Mouse (Mus musculus): ENCODE measurements around the gene Lrrc8e. TPM values are rescaled to one million over a fixed set of nuclear protein-coding genes. Genes with fewer than 3 reads are reported as not detected.
A peak's percentile ranks its signal among the peaks of the same experiment; 100 is the strongest.

Lrrc8e gene
- 0.07 TPM in 1 of 2 replicates, not detected in the other for polyA plus RNA-seq (2014; fragmentation: Nextera tagmentation; extraction: Ambion mirVana)

- Histone ChIP-seq H3K4me2 (peak within 1 kb of the TSS; percentile 31), H3K9ac (ENCODE audit: low read length) (peak within 1 kb of the TSS; percentile 17; the same call in 1 of the 2 replicates), H3K9me3 (ENCODE audit: control insufficient read depth, low read length) (no peaks in the 10 kb centered on the region), H3K4me3 (ENCODE audit: low read depth, low read length) (0 out of 2 replicates have a peak within 1 kb of the TSS, but pooled peaks have one; percentile 6), H3K27me3 (ENCODE audit: control insufficient read depth, insufficient read depth, low read length) (peaks cover 6% of the 10 kb centered on the region; the same call in 1 of the 2 replicates), H3K36me3 (ENCODE audit: control insufficient read depth, insufficient read depth, low read length) (no peaks in the 10 kb centered on the region), H3K27ac (ENCODE audit: low read depth, low read length) (no peak within 1 kb of the TSS), H3K4me1 (ENCODE audit: control insufficient read depth, insufficient read depth, low read length) (0 out of 2 replicates have a peak, but pooled peaks cover 5% of the 10 kb centered on the region)
- 4% methylated on average over 33 of the region's 33 CpGs for WGBS
- ATAC-seq (ENCODE audit: low FRiP score) (peak; percentile 48; the same call in 1 of the 2 replicates), DNase-seq (ENCODE audit: low spot score, missing footprints) (peak; percentile 83)
Observed at GRCm38 (mm10) chr8:4226739-4227347, at the start of gene Lrrc8e. Gene Lrrc8e (plus strand): TSS chr8:4226827.

DNA sequence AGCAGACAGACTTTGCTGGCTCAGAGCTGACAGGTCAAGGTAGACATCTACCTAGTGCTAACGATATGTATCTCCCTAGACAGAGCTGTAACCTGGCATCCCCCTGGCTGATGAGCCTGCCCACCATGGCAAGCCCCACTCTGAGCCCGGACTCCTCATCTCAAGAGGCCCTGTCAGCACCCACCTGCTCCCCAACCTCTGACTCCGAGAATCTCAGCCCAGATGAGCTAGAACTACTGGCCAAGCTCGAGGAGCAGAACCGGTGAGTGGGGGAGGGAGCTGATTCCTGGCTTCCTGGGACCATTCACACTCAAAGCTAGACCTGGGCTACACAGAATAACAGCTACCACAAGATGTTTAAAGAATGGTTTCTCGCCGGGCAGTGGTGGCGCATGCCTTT lies 43.2 kb upstream of the Lrrc8e start:
- WGBS, result 87% methylated on average over 8 of the region's 8 CpGs
- Histone ChIP-seq H3K4me3 (ENCODE audit: low read depth, low read length) (no peak overlapping the region), H3K36me3 (ENCODE audit: control insufficient read depth, insufficient read depth, low read length) (peaks cover 3% of the 10 kb centered on the region), H3K27me3 (ENCODE audit: control insufficient read depth, insufficient read depth, low read length) (no peaks in the 10 kb centered on the region), H3K27ac (ENCODE audit: low read depth, low read length) (no peak overlapping the region), H3K9me3 (ENCODE audit: control insufficient read depth, low read length) (no peaks in the 10 kb centered on the region), H3K4me2 (no peak overlapping the region), H3K4me1 (ENCODE audit: control insufficient read depth, insufficient read depth, low read length) (no peaks in the 10 kb centered on the region), H3K9ac (ENCODE audit: low read length) (no peak overlapping the region)
- ATAC-seq (ENCODE audit: low FRiP score) (no peak), DNase-seq (ENCODE audit: low spot score, missing footprints) (peak; percentile 65)

- Histone ChIP-seq H3K27me3 (ENCODE audit: control insufficient read depth, insufficient read depth, low read length) (no peaks in the 10 kb centered on the region), H3K27ac (ENCODE audit: low read depth, low read length) (no peak overlapping the region), H3K36me3 (ENCODE audit: control insufficient read depth, insufficient read depth, low read length) (peaks cover 3% of the 10 kb centered on the region), H3K9ac (ENCODE audit: low read length) (no peak overlapping the region), H3K4me3 (ENCODE audit: low read depth, low read length) (no peak overlapping the region), H3K9me3 (ENCODE audit: control insufficient read depth, low read length) (no peaks in the 10 kb centered on the region), H3K4me1 (ENCODE audit: control insufficient read depth, insufficient read depth, low read length) (no peaks in the 10 kb centered on the region), H3K4me2 (no peak overlapping the region)
- WGBS, result 90% methylated on average over 2 of the region's 2 CpGs
- DNase-seq (ENCODE audit: low spot score, missing footprints) (no peak), ATAC-seq (ENCODE audit: low FRiP score) (no peak)
Observed at GRCm38 (mm10) chr8:4186151-4186550, 40.5 kb upstream of the Lrrc8e start.

DNA sequence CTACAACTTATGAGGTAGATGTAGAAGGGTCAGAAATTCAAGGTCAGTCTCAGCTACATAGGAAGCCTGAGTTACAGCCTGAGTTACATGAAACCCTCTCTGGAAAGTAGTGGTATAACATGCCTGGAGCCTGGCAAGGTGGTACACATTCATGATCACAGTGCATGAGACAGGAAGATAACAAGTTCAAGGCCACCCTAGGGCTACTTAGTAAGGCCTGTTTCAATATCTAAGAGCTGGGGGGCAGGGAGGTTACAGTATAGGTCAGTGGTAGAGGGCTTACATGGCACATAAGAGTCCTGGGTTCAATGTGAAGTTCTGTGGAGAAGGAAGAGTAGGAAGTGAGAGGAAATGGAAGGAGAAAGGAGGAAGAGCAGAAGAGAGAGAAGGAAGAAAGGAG lies 38.0 kb upstream of the Lrrc8e start:
- Histone ChIP-seq H3K9me3 (ENCODE audit: control insufficient read depth, low read length) (no peaks in the 10 kb centered on the region), H3K9ac (ENCODE audit: low read length) (no peak overlapping the region), H3K36me3 (ENCODE audit: control insufficient read depth, insufficient read depth, low read length) (peaks cover 3% of the 10 kb centered on the region), H3K4me1 (ENCODE audit: control insufficient read depth, insufficient read depth, low read length) (peaks cover 14% of the 10 kb centered on the region), H3K27ac (ENCODE audit: low read depth, low read length) (no peak overlapping the region), H3K4me3 (ENCODE audit: low read depth, low read length) (no peak overlapping the region), H3K27me3 (ENCODE audit: control insufficient read depth, insufficient read depth, low read length) (no peaks in the 10 kb centered on the region), H3K4me2 (no peak overlapping the region)
- ATAC-seq (ENCODE audit: low FRiP score) (no peak), DNase-seq (ENCODE audit: low spot score, missing footprints) (peak; percentile 41)

DNA sequence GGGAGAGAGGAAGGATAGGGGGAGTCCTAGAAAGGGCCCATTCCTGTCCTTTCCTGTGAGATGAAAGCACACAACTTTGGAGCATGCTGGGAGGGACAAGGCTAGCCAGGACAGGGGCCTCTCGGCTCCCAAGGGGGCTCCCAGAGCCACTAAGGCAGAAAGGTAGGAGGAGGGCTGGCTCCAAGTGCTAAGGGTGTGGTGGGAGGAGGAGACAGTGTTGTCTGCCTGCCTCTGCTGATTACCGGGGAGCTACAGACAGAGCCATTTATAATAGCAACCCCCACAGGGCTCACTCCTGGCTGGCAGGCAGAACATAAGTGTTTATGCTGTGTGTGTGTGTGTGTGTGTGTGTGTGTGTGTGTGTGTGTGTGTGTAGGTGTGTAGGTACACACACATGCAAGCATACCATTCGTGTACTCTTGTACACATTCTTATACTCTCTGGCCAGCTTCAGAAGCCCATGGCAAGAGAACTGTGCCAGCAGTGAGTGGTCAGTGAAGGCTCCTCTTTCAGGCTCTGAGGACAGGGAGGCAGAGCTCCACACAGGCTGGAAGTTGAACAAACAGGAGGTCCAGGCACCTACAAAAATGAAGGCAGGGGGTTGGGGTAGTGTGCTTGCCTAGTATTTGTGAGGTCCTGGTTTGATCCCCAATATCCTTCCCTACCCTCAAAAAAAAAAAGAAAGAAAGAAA lies 37.5 kb upstream of the Lrrc8e start:
- H3K36me3 ChIP-seq (ENCODE audit: control insufficient read depth, insufficient read depth, low read length), result peaks cover 3% of the 10 kb centered on the region
- WGBS, result 33% methylated on average over 3 of the region's 3 CpGs
- DNase-seq (ENCODE audit: low spot score, missing footprints) (peak; percentile 64), ATAC-seq (ENCODE audit: low FRiP score) (no peak)
- H3K4me2 ChIP-seq, result no peak overlapping the region
- no peaks in the 10 kb centered on the region for H3K27me3 ChIP-seq (ENCODE audit: control insufficient read depth, insufficient read depth, low read length)
- H3K9ac ChIP-seq (ENCODE audit: low read length), result no peak overlapping the region
- peaks cover 14% of the 10 kb centered on the region for H3K4me1 ChIP-seq (ENCODE audit: control insufficient read depth, insufficient read depth, low read length)
- H3K4me3 ChIP-seq (ENCODE audit: low read depth, low read length), result no peak overlapping the region
- no peak overlapping the region for H3K27ac ChIP-seq (ENCODE audit: low read depth, low read length)
- H3K9me3 ChIP-seq (ENCODE audit: control insufficient read depth, low read length), result no peaks in the 10 kb centered on the region

DNA sequence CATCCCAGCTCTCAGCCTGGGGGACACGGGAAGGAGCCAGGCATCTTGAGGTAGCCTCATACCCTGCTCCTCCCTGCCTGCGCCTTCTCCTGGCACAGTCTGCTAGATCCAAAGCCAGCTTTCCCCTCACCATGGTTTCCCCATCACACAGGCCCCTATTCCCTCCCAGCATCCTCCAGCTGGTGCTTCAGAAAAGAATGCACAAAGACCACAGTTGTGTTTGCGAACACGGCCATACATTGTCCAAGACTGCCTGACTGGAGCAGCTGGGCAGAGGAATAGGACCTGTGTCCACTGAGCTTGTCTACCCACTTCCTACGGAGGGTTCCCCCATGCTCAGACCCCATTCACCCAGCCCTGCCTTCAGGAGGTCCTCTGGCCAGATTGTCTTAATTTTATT lies 34.3 kb upstream of the Lrrc8e start:
- peak overlapping the region; percentile 44 for H3K9ac ChIP-seq (ENCODE audit: low read length)
- WGBS, result 50% methylated on average over 5 of the region's 5 CpGs
- DNase-seq (ENCODE audit: low spot score, missing footprints) (peak; percentile 87), ATAC-seq (ENCODE audit: low FRiP score) (peak; percentile 40; the same call in 1 of the 2 replicates)
- H3K27ac ChIP-seq (ENCODE audit: low read depth, low read length), result peak overlapping the region; percentile 57
- H3K27me3 ChIP-seq (ENCODE audit: control insufficient read depth, insufficient read depth, low read length), result no peaks in the 10 kb centered on the region
- H3K36me3 ChIP-seq (ENCODE audit: control insufficient read depth, insufficient read depth, low read length), result peaks cover under 1% of the 10 kb centered on the region; the same call in 1 of the 2 replicates
- no peaks in the 10 kb centered on the region for H3K9me3 ChIP-seq (ENCODE audit: control insufficient read depth, low read length)
- no peak overlapping the region for H3K4me2 ChIP-seq
- peaks cover 14% of the 10 kb centered on the region for H3K4me1 ChIP-seq (ENCODE audit: control insufficient read depth, insufficient read depth, low read length)
- H3K4me3 ChIP-seq (ENCODE audit: low read depth, low read length), result no peak overlapping the region

GRCm38 (mm10) chr8:4192807-4193587 lies 33.6 kb upstream of the Lrrc8e start:
- Histone ChIP-seq H3K4me3 (ENCODE audit: low read depth, low read length) (no peak overlapping the region), H3K4me1 (ENCODE audit: control insufficient read depth, insufficient read depth, low read length) (peaks cover 14% of the 10 kb centered on the region), H3K9me3 (ENCODE audit: control insufficient read depth, low read length) (no peaks in the 10 kb centered on the region), H3K4me2 (peak overlapping the region; percentile 16; the same call in 1 of the 2 replicates), H3K36me3 (ENCODE audit: control insufficient read depth, insufficient read depth, low read length) (no peaks in the 10 kb centered on the region), H3K9ac (ENCODE audit: low read length) (peak overlapping the region; percentile 44), H3K27ac (ENCODE audit: low read depth, low read length) (peak overlapping the region; percentile 57), H3K27me3 (ENCODE audit: control insufficient read depth, insufficient read depth, low read length) (no peaks in the 10 kb centered on the region)
- ATAC-seq (ENCODE audit: low FRiP score), result peak; percentile 93
- WGBS, result 3% methylated on average over 18 of the region's 18 CpGs
- DNase-seq (ENCODE audit: low spot score, missing footprints), result peak; percentile 99

- Histone ChIP-seq H3K36me3 (ENCODE audit: control insufficient read depth, insufficient read depth, low read length) (no peaks in the 10 kb centered on the region), H3K27ac (ENCODE audit: low read depth, low read length) (no peak overlapping the region), H3K4me3 (ENCODE audit: low read depth, low read length) (no peak overlapping the region), H3K4me2 (no peak overlapping the region), H3K4me1 (ENCODE audit: control insufficient read depth, insufficient read depth, low read length) (peaks cover 14% of the 10 kb centered on the region), H3K9me3 (ENCODE audit: control insufficient read depth, low read length) (no peaks in the 10 kb centered on the region), H3K9ac (ENCODE audit: low read length) (no peak overlapping the region), H3K27me3 (ENCODE audit: control insufficient read depth, insufficient read depth, low read length) (no peaks in the 10 kb centered on the region)
- WGBS, result 58% methylated on average over 7 of the region's 7 CpGs
- DNase-seq (ENCODE audit: low spot score, missing footprints) (no peak), ATAC-seq (ENCODE audit: low FRiP score) (no peak; the same call in none of the 2 replicates)
Observed at GRCm38 (mm10) chr8:4193588-4193894, 33.1 kb upstream of the Lrrc8e start.

DNA sequence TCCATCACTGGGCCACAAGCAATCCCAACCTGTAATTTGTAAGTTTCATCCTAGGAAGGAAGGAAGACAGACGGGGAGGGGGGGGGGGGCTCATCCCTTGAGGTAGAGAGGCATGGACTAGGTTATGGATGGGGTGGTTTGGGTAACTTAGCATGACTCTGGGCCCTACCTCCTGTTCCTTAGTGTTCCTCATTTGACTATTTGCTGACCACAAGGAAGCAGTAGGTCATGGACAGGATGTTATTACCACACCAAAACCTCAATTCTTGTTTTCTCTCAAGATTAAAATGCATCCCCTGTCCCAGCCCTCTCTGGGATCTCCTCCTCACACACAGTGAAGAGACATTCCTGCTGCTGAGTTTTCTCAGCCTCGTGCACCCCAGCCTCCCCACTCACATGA lies 25.3 kb upstream of the Lrrc8e start:
- no peaks in the 10 kb centered on the region for H3K36me3 ChIP-seq (ENCODE audit: control insufficient read depth, insufficient read depth, low read length)
- H3K4me3 ChIP-seq (ENCODE audit: low read depth, low read length), result no peak overlapping the region
- no peak overlapping the region for H3K9ac ChIP-seq (ENCODE audit: low read length)
- no peaks in the 10 kb centered on the region for H3K9me3 ChIP-seq (ENCODE audit: control insufficient read depth, low read length)
- H3K4me1 ChIP-seq (ENCODE audit: control insufficient read depth, insufficient read depth, low read length), result peaks cover 1% of the 10 kb centered on the region; the same call in 1 of the 2 replicates
- WGBS, result 56% methylated on average over 2 of the region's 2 CpGs
- peaks cover 21% of the 10 kb centered on the region for H3K27me3 ChIP-seq (ENCODE audit: control insufficient read depth, insufficient read depth, low read length)
- no peak overlapping the region for H3K27ac ChIP-seq (ENCODE audit: low read depth, low read length)
- no peak overlapping the region for H3K4me2 ChIP-seq
- ATAC-seq (ENCODE audit: low FRiP score) (no peak), DNase-seq (ENCODE audit: low spot score, missing footprints) (peak; percentile 41)
